In genomic region chr10:19277103-19277827, GRCm38 (mm10) we compare ENCODE assay signal across 12 mouse cellular contexts.
A peak's percentile ranks its signal among the peaks of the same experiment; 100 is the strongest.
DNase-seq lines count a peak whose midpoint lies in the region; ATAC-seq and TF ChIP-seq lines count a peak whose summit lies in the region.
"Had no signal": no experiment of that assay in that cellular context is flagged by ENCODE, and none has a peak within 500 bp of the region (broad histone marks: within the 10 kb centered on the region; RNA-seq: fewer than 3 reads in every experiment).

No protein-coding gene starts in this region.

- ATAC-seq in intestine, embryonic 16.5 days, result peak; percentile 64
- ATAC-seq in intestine, embryonic 15.5 days, result no peak
- peak; percentile 93 for ATAC-seq in forebrain, embryonic 11.5 days (replicated peaks; ENCODE audit: low FRiP score)
- ATAC-seq in neural tube, embryonic 13.5 days (ENCODE audit: low read depth), result peak; percentile 83
- no peak for ATAC-seq in heart, embryonic 11.5 days (replicated peaks; ENCODE audit: insufficient number of reproducible peaks, low FRiP score, low TSS enrichment)

- no peak overlapping the region for H3K4me3 ChIP-seq in intestine, embryonic 16.5 days (ENCODE audit: low read length)
- H3K4me3 ChIP-seq in intestine, embryonic 15.5 days (replicated peaks), result no peak overlapping the region
- H3K4me3 ChIP-seq in forebrain, embryonic 11.5 days (ENCODE audit: low read depth, low read length), result no peak overlapping the region
- H3K4me3 ChIP-seq in layer of hippocampus, adult 2 months, result no peak overlapping the region
- H3K4me3 ChIP-seq in neural tube, embryonic 13.5 days, result no peak overlapping the region
- no peak overlapping the region for H3K4me3 ChIP-seq in heart, embryonic 10.5 days
- H3K4me3 ChIP-seq in heart, embryonic 11.5 days (ENCODE audit: low read depth, low read length), result no peak overlapping the region

- peak; percentile 71 for DNase-seq in forebrain, embryonic 11.5 days (ENCODE audit: low spot score)
- peak; percentile 76 to 79 for DNase-seq in layer of hippocampus, adult 2 months (ENCODE audit: low spot score in 2 of 2)
- no peak for DNase-seq in testis, postnatal 10 days (ENCODE audit: low spot score)
- DNase-seq in heart, embryonic 10.5 days (ENCODE audit: low spot score), result no peak
- DNase-seq: B cell, adult 2 months; heart, postnatal 14 days; lung, adult 2 months; thymus, adult 18-20 months had no signal

- no peak overlapping the region for H3K27ac ChIP-seq in intestine, embryonic 16.5 days (ENCODE audit: low read length)
- H3K27ac ChIP-seq in intestine, embryonic 15.5 days, result no peak overlapping the region
- no peak overlapping the region for H3K27ac ChIP-seq in forebrain, embryonic 11.5 days (ENCODE audit: low read depth, low read length)
- H3K27ac ChIP-seq in layer of hippocampus, adult 2 months, result no peak overlapping the region
- no peak overlapping the region for H3K27ac ChIP-seq in neural tube, embryonic 13.5 days (replicated peaks)
- no peak overlapping the region for H3K27ac ChIP-seq in heart, embryonic 10.5 days
- no peak overlapping the region for H3K27ac ChIP-seq in heart, embryonic 11.5 days (ENCODE audit: low read depth, low read length)

- TF ChIP-seq CTCF in layer of hippocampus, adult 2 months (conservative IDR thresholded peaks at IDR 0.05), result no peak

- no peak overlapping the region for H3K9ac ChIP-seq in intestine, embryonic 16.5 days (ENCODE audit: low read depth, low read length)
- no peak overlapping the region for H3K9ac ChIP-seq in intestine, embryonic 15.5 days
- H3K9ac ChIP-seq in forebrain, embryonic 11.5 days (ENCODE audit: low read length), result no peak overlapping the region
- H3K9ac ChIP-seq in neural tube, embryonic 13.5 days, result no peak overlapping the region
- no peak overlapping the region for H3K9ac ChIP-seq in heart, embryonic 11.5 days (ENCODE audit: low read depth, low read length)

- H3K4me2 ChIP-seq in intestine, embryonic 16.5 days (ENCODE audit: low read depth, low read length), result no peak overlapping the region
- no peak overlapping the region for H3K4me2 ChIP-seq in intestine, embryonic 15.5 days (replicated peaks)
- H3K4me2 ChIP-seq in forebrain, embryonic 11.5 days (ENCODE audit: low read depth, low read length, severe bottlenecking), result no peak overlapping the region
- H3K4me2 ChIP-seq in neural tube, embryonic 13.5 days, result no peak overlapping the region
- H3K4me2 ChIP-seq in heart, embryonic 11.5 days, result no peak overlapping the region

- no peaks in the 10 kb centered on the region for H3K9me3 ChIP-seq in intestine, embryonic 16.5 days (ENCODE audit: control insufficient read depth, low read length)
- H3K9me3 ChIP-seq in intestine, embryonic 15.5 days, result no peaks in the 10 kb centered on the region
- no peaks in the 10 kb centered on the region for H3K9me3 ChIP-seq in forebrain, embryonic 11.5 days (ENCODE audit: control insufficient read depth, low read length)
- H3K9me3 ChIP-seq in neural tube, embryonic 13.5 days, result no peaks in the 10 kb centered on the region
- no peaks in the 10 kb centered on the region for H3K9me3 ChIP-seq in heart, embryonic 10.5 days
- no peaks in the 10 kb centered on the region for H3K9me3 ChIP-seq in heart, embryonic 11.5 days (replicated peaks; ENCODE audit: control insufficient read depth, low read length)

- peaks cover 4% of the 10 kb centered on the region; the same call in 1 of the 2 replicates for H3K4me1 ChIP-seq in intestine, embryonic 16.5 days (ENCODE audit: control insufficient read depth, insufficient read depth, low read length)
- no peaks in the 10 kb centered on the region for H3K4me1 ChIP-seq in intestine, embryonic 15.5 days (replicated peaks)
- H3K4me1 ChIP-seq in forebrain, embryonic 11.5 days (replicated peaks; ENCODE audit: control insufficient read depth, insufficient read depth, low read length), result peaks cover 2% of the 10 kb centered on the region; the same call in 1 of the 2 replicates
- H3K4me1 ChIP-seq in neural tube, embryonic 13.5 days (replicated peaks), result 0 out of 2 replicates have a peak, but pooled peaks cover 4% of the 10 kb centered on the region
- H3K4me1 ChIP-seq in heart, embryonic 10.5 days, result no peaks in the 10 kb centered on the region
- no peaks in the 10 kb centered on the region for H3K4me1 ChIP-seq in heart, embryonic 11.5 days (ENCODE audit: control insufficient read depth, insufficient read depth, low read length)

- no peaks in the 10 kb centered on the region for H3K36me3 ChIP-seq in intestine, embryonic 16.5 days (ENCODE audit: control insufficient read depth, insufficient read depth, low read length)
- H3K36me3 ChIP-seq in intestine, embryonic 15.5 days, result no peaks in the 10 kb centered on the region
- no peaks in the 10 kb centered on the region for H3K36me3 ChIP-seq in forebrain, embryonic 11.5 days (ENCODE audit: control insufficient read depth, insufficient read depth, low read length)
- no peaks in the 10 kb centered on the region for H3K36me3 ChIP-seq in neural tube, embryonic 13.5 days
- H3K36me3 ChIP-seq in heart, embryonic 10.5 days, result no peaks in the 10 kb centered on the region
- H3K36me3 ChIP-seq in heart, embryonic 11.5 days (ENCODE audit: control insufficient read depth, insufficient read depth, low read length), result no peaks in the 10 kb centered on the region

- H3K27me3 ChIP-seq in intestine, embryonic 16.5 days (replicated peaks; ENCODE audit: control insufficient read depth, insufficient read depth, low read length), result no peaks in the 10 kb centered on the region
- H3K27me3 ChIP-seq in intestine, embryonic 15.5 days (replicated peaks), result no peaks in the 10 kb centered on the region
- no peaks in the 10 kb centered on the region for H3K27me3 ChIP-seq in forebrain, embryonic 11.5 days (ENCODE audit: control insufficient read depth, insufficient read depth, low read length)
- peaks cover 23% of the 10 kb centered on the region for H3K27me3 ChIP-seq in neural tube, embryonic 13.5 days
- H3K27me3 ChIP-seq in heart, embryonic 10.5 days (ENCODE audit: insufficient read depth, poor library complexity, severe bottlenecking), result no peaks in the 10 kb centered on the region
- no peaks in the 10 kb centered on the region for H3K27me3 ChIP-seq in heart, embryonic 11.5 days (ENCODE audit: control insufficient read depth, insufficient read depth, low read length)

- WGBS in intestine, embryonic 16.5 days, result 64% methylated on average over 9 of the region's 9 CpGs
- WGBS in intestine, embryonic 15.5 days, result 72% methylated on average over 9 of the region's 9 CpGs
- 34% methylated on average over 9 of the region's 9 CpGs for WGBS in forebrain, embryonic 11.5 days
- WGBS in neural tube, embryonic 13.5 days, result 25% methylated on average over 9 of the region's 9 CpGs
- WGBS in heart, embryonic 10.5 days, result 84% methylated on average over 9 of the region's 9 CpGs
- 73% methylated on average over 9 of the region's 9 CpGs for WGBS in heart, embryonic 11.5 days (ENCODE audit: insufficient replicate concordance)

Comparison
In these comparisons a context has a peak if more than half of its experiments do, and no peak if none do; other contexts are left out.
1. ATAC-seq: peak in intestine, embryonic 16.5 days (single experiment), forebrain, embryonic 11.5 days (single experiment) and neural tube, embryonic 13.5 days (single experiment); none in intestine, embryonic 15.5 days (single experiment) and heart, embryonic 11.5 days (single experiment).
2. DNase-seq: peak in forebrain, embryonic 11.5 days (single experiment) and layer of hippocampus, adult 2 months (2 of 2); none in testis, postnatal 10 days (single experiment) and heart, embryonic 10.5 days (single experiment).